Mouse (Mus musculus) retina, adult 2 months (tissue): ENCODE data around the gene Adam25.
"Not testable (repeated sequence)": the region's sequence is repeated elsewhere in the genome, so short reads cannot be mapped to it uniquely, and the experiment has no call there.

Source experiments
- DNase-seq: peaks from one replicate; pipeline ENCODE4 v3.0.0-alpha.2; 2012; ENCODE audit warnings: low read depth, low spot score

Adam25 gene

GRCm38 (mm10) chr8:40751908-40752307, at the start of gene Adam25:
Adam25 (plus strand) TSS chr8:40752208.
- not testable (repeated sequence) for DNase-seq

GRCm38 (mm10) chr8:40715406-40715805, 36.6 kb upstream of the Adam25 start:
- DNase-seq, result not testable (repeated sequence)

GRCm38 (mm10) chr8:40715986-40716385, 36.0 kb upstream of the Adam25 start:
- DNase-seq, result no peak

- no peak for DNase-seq
These were observed 31.3 kb downstream of the Adam25 start for GRCm38 (mm10) chr8:40783320-40783719.

GRCm38 (mm10) chr8:40792973-40793372, 41.0 kb downstream of the Adam25 start, which contains the start of gene Adam20:
Adam20 (plus strand) TSS chr8:40793273.
- not testable (repeated sequence) for DNase-seq

GRCm38 (mm10) chr8:40803379-40804079, 51.5 kb downstream of the Adam25 start:
- DNase-seq, result no peak
